10 mouse cellular contexts compared by ENCODE assay signal in the genomic region with DNA sequence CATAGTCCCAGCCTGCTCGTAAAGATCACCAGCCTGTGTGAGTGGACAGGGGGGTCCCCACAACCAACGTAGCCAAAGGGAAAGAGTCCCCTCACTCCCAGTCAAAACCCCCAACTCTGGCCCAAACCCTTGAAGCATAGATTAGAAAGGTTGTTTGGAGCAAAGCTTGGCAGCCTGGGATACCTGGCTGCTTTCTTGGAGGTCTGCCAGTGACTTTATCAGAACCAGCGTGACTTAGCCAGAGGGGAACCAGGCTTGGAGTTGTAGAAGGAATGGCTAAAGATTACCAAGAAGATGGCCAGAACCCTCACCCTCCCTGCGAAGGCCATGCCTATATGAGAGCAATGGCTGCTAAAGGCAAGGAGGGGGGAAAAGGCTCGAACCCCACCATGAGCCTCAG. TPM values are rescaled to one million over a fixed set of nuclear protein-coding genes. Genes with fewer than 3 reads are reported as not detected.
DNase-seq lines count a peak whose midpoint lies in the region; ATAC-seq and TF ChIP-seq lines count a peak whose summit lies in the region.
"Had no signal": no experiment of that assay in that cellular context is flagged by ENCODE, and none has a peak within 500 bp of the region (broad histone marks: within the 10 kb centered on the region; RNA-seq: fewer than 3 reads in every experiment).

No protein-coding gene starts in this region.

- no peak overlapping the region for H3K27ac ChIP-seq in liver, adult 2 months (replicated peaks; ENCODE audit: insufficient read depth, low read depth, low read length)
- peak overlapping the region; percentile 21 to 64; a peak in 3 of 4 replicates for H3K27ac ChIP-seq in heart, embryonic 14.5 days (replicated peaks in 1 of 2; ENCODE audit: control insufficient read depth in 1 of 2, insufficient read depth in 1 of 2, low read depth in 2 of 2, low read length in 2 of 2)
- peak overlapping the region; percentile 61 for H3K27ac ChIP-seq in limb, embryonic 15.5 days
- H3K27ac ChIP-seq: neural tube, embryonic 12.5 days had no signal

- no peaks in the 10 kb centered on the region for H3K27me3 ChIP-seq in liver, adult 2 months (ENCODE audit: control insufficient read depth, insufficient read depth, low read length)
- no peaks in the 10 kb centered on the region for H3K27me3 ChIP-seq in heart, embryonic 14.5 days (ENCODE audit: control insufficient read depth, insufficient read depth, low read length)
- H3K27me3 ChIP-seq in limb, embryonic 15.5 days, result no peaks in the 10 kb centered on the region
- H3K27me3 ChIP-seq: CH12.LX; neural tube, embryonic 12.5 days had no signal

- no peaks in the 10 kb centered on the region for H3K79me2 ChIP-seq in liver, adult 2 months (ENCODE audit: control insufficient read depth, insufficient read depth, low read length)

- no peaks in the 10 kb centered on the region for H3K9me3 ChIP-seq in heart, embryonic 14.5 days (ENCODE audit: control insufficient read depth, low read length)
- no peaks in the 10 kb centered on the region for H3K9me3 ChIP-seq in limb, embryonic 15.5 days
- H3K9me3 ChIP-seq: neural tube, embryonic 12.5 days had no signal

- H3K4me3 ChIP-seq in liver, adult 2 months (ENCODE audit: insufficient read depth, low read depth, low read length), result no peak overlapping the region
- no peak overlapping the region for H3K4me3 ChIP-seq in heart, embryonic 14.5 days (ENCODE audit: control insufficient read depth in 1 of 2, insufficient read depth in 1 of 2, low read depth in 1 of 2, low read length in 2 of 2)
- no peak overlapping the region for H3K4me3 ChIP-seq in limb, embryonic 15.5 days
- H3K4me3 ChIP-seq: neural tube, embryonic 12.5 days had no signal

- no peak for TF ChIP-seq CTCF in liver, adult 2 months (IDR thresholded peaks at IDR 0.05; ENCODE audit: low read depth, low read length)

- no peak for TF ChIP-seq POLR2A in liver, adult 2 months (IDR thresholded peaks at IDR 0.05; ENCODE audit: extremely low read depth, insufficient read depth, low read length)

- no peak for ATAC-seq in heart, embryonic 14.5 days (ENCODE audit: insufficient number of reproducible peaks, insufficient read depth, low FRiP score, low read depth)
- ATAC-seq in limb, embryonic 15.5 days (ENCODE audit: insufficient number of reproducible peaks, low FRiP score, low TSS enrichment, low read depth), result no peak
- ATAC-seq in inflammation-experienced regulatory T-cells, adult 6 months, result no peak
- ATAC-seq in granulocyte monocyte progenitor cell, adult 5-6 weeks (replicated peaks; ENCODE audit: poor library complexity, severe bottlenecking), result no peak
- ATAC-seq: hindbrain, embryonic 16.5 days had no signal

- peaks cover 22% of the 10 kb centered on the region for H3K36me3 ChIP-seq in liver, adult 2 months (ENCODE audit: control insufficient read depth, insufficient read depth, low read length)
- 0 out of 2 replicates have a peak, but pooled peaks cover 11% of the 10 kb centered on the region for H3K36me3 ChIP-seq in heart, embryonic 14.5 days (ENCODE audit: control insufficient read depth, insufficient read depth, low read length)
- peaks cover 7% of the 10 kb centered on the region; the same call in 1 of the 2 replicates for H3K36me3 ChIP-seq in limb, embryonic 15.5 days

- peak; percentile 64 for DNase-seq in liver, adult 2 months (ENCODE audit: extremely low read depth, low read depth, low spot score)
- no peak for DNase-seq in liver
- DNase-seq in kidney, adult 9 months, result peak; percentile 52

- H3K9ac ChIP-seq in liver, adult 2 months (ENCODE audit: low read depth, low read length), result no peak overlapping the region
- H3K9ac ChIP-seq in heart, embryonic 14.5 days (ENCODE audit: low read length), result no peak overlapping the region
- H3K9ac ChIP-seq in limb, embryonic 15.5 days, result no peak overlapping the region
- H3K9ac ChIP-seq: neural tube, embryonic 12.5 days had no signal

- WGBS in liver, adult 2 months, result 65% methylated on average over 5 of the region's 5 CpGs
- 42% methylated on average over 5 of the region's 5 CpGs for WGBS in heart, embryonic 14.5 days
- 52% methylated on average over 5 of the region's 5 CpGs for WGBS in limb, embryonic 15.5 days

- no peak overlapping the region for H3K4me2 ChIP-seq in heart, embryonic 14.5 days (ENCODE audit: low read length)
- no peak overlapping the region for H3K4me2 ChIP-seq in limb, embryonic 15.5 days
- H3K4me2 ChIP-seq: neural tube, embryonic 12.5 days had no signal

- no peaks in the 10 kb centered on the region for H3K4me1 ChIP-seq in liver, adult 2 months (ENCODE audit: control insufficient read depth, insufficient read depth, low read length)
- peaks cover 57 to 74% of the 10 kb centered on the region in 2 experiments for H3K4me1 ChIP-seq in heart, embryonic 14.5 days (ENCODE audit: control insufficient read depth in 2 of 2, insufficient read depth in 2 of 2, low read length in 2 of 2)
- H3K4me1 ChIP-seq in limb, embryonic 15.5 days, result peaks cover 55% of the 10 kb centered on the region
- H3K4me1 ChIP-seq: neural tube, embryonic 12.5 days had no signal

RNA-seq across cellular contexts. Expression of gene Emilin2, which starts 57.7 kb away (rescaled TPM):
- total RNA-seq in liver, adult 2 months (2014; rRNA removed), result 1.1 and 1.5 TPM in 2 replicates
- 0.31 and 1.7 TPM in 2 replicates for polyA plus RNA-seq in liver, adult 2 months (2012; rRNA removed)
- 42.6 and 45.4 TPM in 2 replicates for polyA plus RNA-seq in heart, embryonic 14.5 days (2014; fragmentation: Nextera tagmentation; extraction: Ambion mirVana)
- polyA plus RNA-seq in limb, embryonic 15.5 days (2015; fragmentation: Nextera tagmentation; extraction: Ambion mirVana), result 32.9 and 39.3 TPM in 2 replicates
- under 1 TPM; 0.08 to 0.21 (median 0.15) TPM for polyA plus RNA-seq in inflammation-experienced regulatory T-cells, adult 6 months (2017; shearing (Covaris generic))
- 14.3 and 19.0 TPM in 2 replicates for total RNA-seq in granulocyte monocyte progenitor cell, adult 5-6 weeks (2014; fragmentation: Nextera tagmentation)
- total RNA-seq in granulocyte monocyte progenitor cell, adult 5-6 weeks (2017), result 25.0 and 25.8 TPM in 2 replicates

Comparison
In these comparisons a context has a peak if more than half of its experiments do, and no peak if none do; other contexts are left out.
1. RNA of gene Emilin2, which starts 57.7 kb away (polyA plus RNA-seq): 42.6 to 45.4 TPM in heart, embryonic 14.5 days and 32.9 to 39.3 TPM in limb, embryonic 15.5 days; 0.31 to 1.7 TPM in liver, adult 2 months and 0.08 to 0.21 TPM in inflammation-experienced regulatory T-cells, adult 6 months; every median in the first group is over 10 times any median in the second.